Mouse (Mus musculus) kidney, adult 2 months (tissue): ENCODE measurements around the gene Kcna2.

Source experiments
- CTCF ChIP-seq: fragments of 200-500 bp; conservative IDR thresholded peaks from 2 replicates; pipeline ENCODE4 v1.5.1; 2011; ENCODE audit warnings: low read depth, mild to moderate bottlenecking, control low read depth, low read length, moderate library complexity, mixed read lengths; ENCODE audit not compliant: insufficient read depth, insufficient read length
- POLR2A ChIP-seq: fragments of 200-500 bp; IDR thresholded peaks from one replicate; pipeline ENCODE4 v1.6.1; 2011; ENCODE audit warnings: low read depth, low read length, control low read depth

DNA sequence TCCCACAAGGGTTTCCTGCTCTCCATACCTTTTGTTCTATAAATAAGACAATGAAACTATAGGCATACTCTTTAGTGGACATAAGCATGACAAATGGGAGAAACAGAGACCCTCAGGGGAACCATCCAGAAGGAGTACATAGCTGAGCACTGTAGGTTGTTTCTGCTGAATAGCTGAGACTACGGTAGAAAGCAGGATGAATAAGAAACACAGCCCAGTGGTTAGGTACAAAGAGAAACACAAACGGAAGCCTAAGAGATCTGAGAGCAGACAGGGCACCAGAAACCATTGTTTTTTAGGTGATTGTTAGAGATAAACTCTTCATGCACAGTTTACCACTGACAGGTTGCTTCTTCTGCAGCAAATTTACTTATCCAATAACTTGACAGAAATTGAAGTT is 1.1 kb upstream of the Kcna2 start:
- no peak for TF ChIP-seq CTCF
- TF ChIP-seq POLR2A: no peak
